Mouse (Mus musculus): ENCODE measurements around the gene Zmpste24.
"Not testable (repeated sequence)": the region's sequence is repeated elsewhere in the genome, so short reads cannot be mapped to it uniquely, and the experiment has no call there.

Zmpste24 gene

GRCm38 (mm10) chr4:121097650-121098378 is at the start of gene Zmpste24:
Gene Zmpste24 (minus strand): TSS chr4:121098241.
- peak; percentile 84 for DNase-seq (ENCODE audit: low spot score)

GRCm38 (mm10) chr4:121109126-121109525 is 11.1 kb upstream of the Zmpste24 start, which contains the start of gene Tmco2:
Gene Tmco2 (minus strand): TSS chr4:121109226.
- DNase-seq (ENCODE audit: low spot score), result no peak

DNA sequence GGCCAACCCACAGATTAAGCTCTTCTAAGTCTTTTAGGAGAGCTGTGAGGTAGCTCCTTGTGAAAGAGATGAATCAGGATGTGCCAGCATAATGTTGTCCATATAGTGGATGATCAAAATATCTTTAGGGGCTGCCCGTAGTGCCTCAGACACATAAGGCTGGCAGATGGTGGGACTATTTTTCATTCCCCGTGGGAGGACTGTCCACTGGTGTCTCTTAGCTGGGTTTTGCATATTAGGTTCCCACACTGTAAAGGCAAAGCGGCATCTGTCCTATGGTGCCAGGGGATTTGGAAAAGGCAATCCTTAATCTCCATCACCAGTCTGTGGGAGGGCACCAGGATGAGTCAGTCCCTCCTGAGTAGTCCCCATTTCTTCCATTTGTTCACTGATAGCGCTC is 5.3 kb upstream of the Zmpste24 start:
- DNase-seq (ENCODE audit: low spot score), result no peak

- no peak for DNase-seq (ENCODE audit: low spot score)
These were observed 7.8 kb downstream of the Zmpste24 start for GRCm38 (mm10) chr4:121090211-121090610.

GRCm38 (mm10) chr4:121088696-121089095 is 9.3 kb downstream of the Zmpste24 start:
- no peak for DNase-seq (ENCODE audit: low spot score)

DNA sequence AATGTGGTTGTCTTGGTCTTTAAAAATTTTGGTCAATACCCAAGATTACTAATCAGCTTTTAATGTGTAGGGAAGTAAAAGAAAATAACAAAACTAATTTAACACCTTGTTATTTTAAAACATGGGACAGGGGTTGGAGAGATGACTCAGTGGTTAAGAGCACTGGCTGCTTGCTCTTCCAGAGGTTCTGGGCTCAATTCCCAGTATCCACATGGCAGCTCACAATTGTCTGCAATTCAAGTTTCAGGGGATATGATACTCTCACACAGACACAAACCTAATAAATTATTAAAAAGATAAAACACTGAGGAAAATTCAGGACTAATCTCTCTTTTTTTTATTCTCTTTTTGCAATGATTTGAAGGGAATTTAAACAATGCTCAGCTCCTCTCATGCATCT is 13.5 kb downstream of the Zmpste24 start:
- DNase-seq (ENCODE audit: low spot score), result no peak

GRCm38 (mm10) chr4:121080395-121080794 is 17.6 kb downstream of the Zmpste24 start:
- no peak for DNase-seq (ENCODE audit: low spot score)

- DNase-seq (ENCODE audit: low spot score), result no peak
These were observed 20.0 kb downstream of the Zmpste24 start for GRCm38 (mm10) chr4:121077915-121078646.

- no peak for DNase-seq (ENCODE audit: low spot score)
These were observed 23.8 kb downstream of the Zmpste24 start for GRCm38 (mm10) chr4:121074250-121074649.

DNA sequence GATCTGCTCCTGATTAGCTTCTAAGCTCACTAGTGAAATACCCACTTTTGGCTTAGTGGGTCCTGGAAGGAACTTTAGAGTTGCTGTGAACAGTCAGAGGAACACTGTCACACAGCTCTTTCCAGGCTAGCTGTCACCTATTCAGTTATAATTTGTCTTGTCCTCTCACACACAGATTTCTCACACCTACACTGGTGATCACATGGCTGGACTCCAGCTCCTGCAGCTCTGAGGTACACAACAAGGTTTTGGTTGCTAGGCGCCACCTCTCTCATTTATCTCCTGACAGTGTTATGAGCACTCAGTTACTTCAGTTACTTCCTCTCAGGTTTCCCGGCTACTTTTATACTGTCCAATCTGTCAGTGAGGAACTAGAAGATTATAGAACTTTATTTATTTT is 32.7 kb downstream of the Zmpste24 start:
- no peak for DNase-seq (ENCODE audit: low spot score)

GRCm38 (mm10) chr4:121059218-121059617 is 38.8 kb downstream of the Zmpste24 start:
- DNase-seq (ENCODE audit: low spot score), result not testable (repeated sequence)

- no peak for DNase-seq (ENCODE audit: low spot score)
These were observed 41.0 kb downstream of the Zmpste24 start for GRCm38 (mm10) chr4:121057032-121057431.

DNA sequence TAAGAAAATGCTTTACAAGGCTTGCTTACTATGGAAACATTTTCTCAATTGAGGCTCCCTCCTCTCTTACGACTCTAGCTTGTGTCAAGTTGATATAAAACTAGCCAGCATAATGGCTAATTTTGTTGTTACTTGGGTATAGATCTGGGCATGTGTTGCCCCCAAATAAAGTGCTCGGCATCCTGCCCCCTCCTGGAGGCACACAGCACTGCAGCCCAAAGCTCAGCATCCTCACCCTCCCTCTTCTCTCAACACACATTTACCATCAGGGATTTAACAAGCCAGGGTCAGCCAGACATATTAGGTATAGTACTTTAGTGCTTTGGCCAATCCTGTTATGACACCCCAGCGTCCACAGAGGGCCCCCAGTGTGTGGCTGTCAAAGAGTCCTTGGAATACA is 41.7 kb downstream of the Zmpste24 start:
- no peak for DNase-seq (ENCODE audit: low spot score)

DNA sequence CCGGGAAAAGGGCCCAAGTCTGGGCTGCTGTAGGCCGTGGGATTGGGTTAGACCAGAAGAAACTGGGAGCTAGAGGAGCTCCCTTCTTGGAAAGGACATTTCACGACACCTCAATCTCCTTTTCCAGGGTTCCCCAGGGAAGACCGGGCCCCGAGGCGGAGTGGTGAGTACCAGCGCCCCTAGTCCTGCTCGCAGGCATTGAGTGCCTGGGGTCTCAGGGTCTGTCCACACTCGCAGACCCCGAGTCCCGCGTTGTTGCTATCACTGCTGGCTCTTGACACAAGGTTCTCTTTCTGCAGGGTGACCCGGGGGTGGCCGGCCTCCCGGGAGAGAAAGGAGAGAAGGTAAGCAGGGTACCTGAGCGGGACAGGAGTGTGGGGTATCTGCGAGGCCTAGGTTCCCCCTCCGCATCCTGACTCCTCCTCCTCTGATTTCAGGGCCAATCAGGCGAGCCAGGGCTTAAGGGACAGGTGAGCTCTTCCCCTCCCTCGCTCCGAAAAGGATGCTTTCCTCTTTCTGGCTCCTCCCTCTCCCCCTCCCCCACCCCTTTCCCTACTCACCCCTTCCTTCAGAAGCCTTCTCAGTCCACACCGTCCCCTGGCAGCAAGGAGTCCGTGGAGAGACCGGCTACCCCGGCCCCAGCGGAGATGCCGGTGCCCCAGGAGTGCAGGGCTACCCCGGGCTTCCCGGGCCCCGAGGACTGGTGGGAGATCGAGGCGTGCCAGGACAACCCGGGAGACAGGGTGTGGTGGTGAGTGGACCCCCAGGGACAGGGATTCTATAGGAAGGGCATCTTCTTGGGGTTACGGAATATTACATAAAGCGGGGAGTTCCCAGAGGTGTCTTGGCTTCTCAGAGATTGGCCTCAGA is 45.4 kb downstream of the Zmpste24 start:
- DNase-seq (ENCODE audit: low spot score), result no peak

DNA sequence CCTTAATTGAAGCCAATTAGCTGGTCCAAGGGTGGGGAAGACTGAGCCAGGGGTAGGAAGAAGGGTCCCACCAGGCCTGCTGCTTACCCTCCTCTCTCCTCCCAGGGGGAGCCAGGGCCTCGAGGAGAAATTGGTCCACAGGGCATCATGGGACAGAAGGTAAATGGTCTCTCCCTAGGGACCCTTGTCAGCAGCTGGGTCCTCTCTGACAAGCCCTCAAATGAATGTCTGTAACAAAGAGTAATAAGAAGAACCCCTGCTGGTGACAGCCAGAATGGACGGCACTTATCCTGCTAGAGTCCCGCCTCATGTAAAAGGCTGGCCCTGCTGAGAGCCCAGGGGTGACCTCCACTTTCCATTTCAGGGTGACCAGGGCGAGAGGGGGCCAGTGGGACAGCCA is 46.2 kb downstream of the Zmpste24 start:
- no peak for DNase-seq (ENCODE audit: low spot score)

- no peak for DNase-seq (ENCODE audit: low spot score)
These were observed 55.1 kb downstream of the Zmpste24 start for GRCm38 (mm10) chr4:121042946-121043345.

GRCm38 (mm10) chr4:121042472-121042871 is 55.6 kb downstream of the Zmpste24 start:
- DNase-seq (ENCODE audit: low spot score), result no peak

DNA sequence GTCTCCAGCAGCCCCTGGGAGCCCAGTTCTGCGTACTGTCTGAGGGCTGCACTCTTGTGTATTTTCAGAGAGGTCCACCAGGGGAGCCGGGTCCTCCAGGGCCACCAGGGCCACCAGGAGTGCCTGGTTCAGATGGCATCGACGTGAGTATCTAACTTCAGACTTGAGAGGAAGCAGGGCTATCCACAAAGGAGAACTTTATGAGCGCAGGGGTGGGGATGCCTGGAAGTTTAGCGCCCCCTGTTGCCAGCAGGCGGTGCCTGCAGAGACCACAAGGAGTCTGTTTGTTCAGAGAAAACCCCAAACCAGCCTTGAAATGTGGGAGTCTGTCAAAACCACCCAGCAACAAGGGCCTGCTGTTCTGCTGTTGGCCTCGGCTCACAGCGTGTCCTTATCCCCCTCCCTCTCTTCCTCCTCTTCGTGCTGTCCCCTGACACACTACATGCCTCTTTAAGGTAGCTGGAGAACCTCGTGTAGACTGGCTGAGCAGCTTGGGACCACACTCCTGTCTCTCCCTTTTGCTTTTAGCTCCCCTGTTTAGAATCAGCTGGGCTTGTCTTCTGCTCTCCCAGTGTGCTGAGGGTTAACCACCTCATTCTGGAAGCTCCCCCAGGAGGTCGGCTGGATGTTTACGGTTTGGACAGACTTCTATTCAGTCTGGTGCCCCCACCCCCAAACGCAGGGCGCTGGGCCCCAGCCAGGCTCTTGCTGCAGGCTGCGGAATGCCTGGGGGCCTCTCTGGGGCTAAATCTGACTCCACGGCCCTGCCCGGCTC is 57.0 kb downstream of the Zmpste24 start:
- peak; percentile 59 for DNase-seq (ENCODE audit: low spot score)

GRCm38 (mm10) chr4:121040323-121040722 is 57.7 kb downstream of the Zmpste24 start:
- DNase-seq (ENCODE audit: low spot score), result no peak

GRCm38 (mm10) chr4:121039331-121040115 is 58.5 kb downstream of the Zmpste24 start, which contains the start of gene Col9a2:
Gene Col9a2 (plus strand): TSS chr4:121039385.
- DNase-seq (ENCODE audit: low spot score), result no peak

DNA sequence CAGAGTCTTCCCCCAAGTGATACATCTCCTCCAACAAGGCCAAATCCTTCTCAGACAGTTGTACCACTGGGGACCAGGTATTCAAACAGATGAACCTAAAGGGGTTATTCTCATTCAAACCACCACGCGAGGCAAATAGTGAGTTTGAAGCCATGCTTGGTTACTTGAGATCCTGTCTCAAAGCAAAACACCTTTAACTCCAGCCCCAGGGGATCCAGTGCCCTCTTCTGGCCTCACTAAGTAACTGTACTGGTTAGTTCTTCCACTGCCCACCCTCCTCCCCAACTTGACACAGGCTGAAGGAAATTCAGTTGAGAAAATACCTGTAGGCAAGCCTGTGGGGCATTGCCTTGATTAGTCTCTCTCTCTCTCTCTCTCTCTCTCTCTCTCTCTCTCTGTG is 65.0 kb downstream of the Zmpste24 start:
- no peak for DNase-seq (ENCODE audit: low spot score)

Data from ovary, postnatal 14 days (tissue).